Mouse (Mus musculus) ES-E14 (cell line): ENCODE measurements around the gene Camsap1. TPM values are rescaled to one million over a fixed set of nuclear protein-coding genes. Genes with fewer than 3 reads are reported as not detected.

ENCODE experiments used
- DNase-seq: peaks from one replicate; pipeline ENCODE4 v3.0.0-alpha.2; 2013; ENCODE audit warnings: low read depth, low spot score
- H3K27ac ChIP-seq: 2 replicates; pipeline ENCODE4 v1.5.1; 2012; ENCODE audit warnings: low read depth, mild to moderate bottlenecking, low read length, moderate library complexity, mixed read lengths; ENCODE audit not compliant: poor library complexity, insufficient read depth, severe bottlenecking
- H3K36me3 ChIP-seq: 2 replicates; pipeline ENCODE4 v1.6.1; 2012; ENCODE audit warnings: mild to moderate bottlenecking, low read length, moderate library complexity, mixed read lengths; ENCODE audit not compliant: control insufficient read depth, poor library complexity, insufficient read depth, severe bottlenecking
- H3K4me1 ChIP-seq, 2 experiments: fragments of 150-350 bp in 1 of 2; sonication (generic) in 1 of 2; 2 replicates each; pipeline ENCODE4 v1.6.1; 2012; ENCODE audit warnings: low read length in 2 of 2, mild to moderate bottlenecking in 1 of 2, mixed read lengths in 1 of 2; ENCODE audit not compliant: control insufficient read depth in 2 of 2, insufficient read depth in 2 of 2, poor library complexity in 1 of 2
- H3K4me3 ChIP-seq, 2 experiments: fragments of 150-350 bp in 1 of 2; sonication (generic) in 1 of 2; 2 replicates each; pipeline ENCODE4 v1.5.1; 2012; ENCODE audit warnings: low read length in 2 of 2, low read depth in 1 of 2, mild to moderate bottlenecking in 1 of 2, mixed read lengths in 1 of 2; ENCODE audit not compliant: insufficient read depth in 1 of 2, poor library complexity in 1 of 2, severe bottlenecking in 1 of 2
- H3K9ac ChIP-seq: 2 replicates; pipeline ENCODE4 v1.6.1; 2012; ENCODE audit warnings: low read depth, mild to moderate bottlenecking, low read length, mixed read lengths; ENCODE audit not compliant: poor library complexity, insufficient read depth, severe bottlenecking
- H3K9me3 ChIP-seq: fragments of 150-350 bp; sonication (generic); 2 replicates; pipeline ENCODE4 v1.6.1; 2012; ENCODE audit warnings: low read depth, mild to moderate bottlenecking, low read length; ENCODE audit not compliant: control insufficient read depth, insufficient read depth
- CHD2 ChIP-seq: IDR thresholded peaks from 2 replicates; pipeline ENCODE4 v1.6.1; 2014; ENCODE audit warnings: mild to moderate bottlenecking, low read depth, low read length, inconsistent platforms
- HCFC1 ChIP-seq: IDR thresholded peaks from 2 replicates; pipeline ENCODE4 v1.6.1; 2012; ENCODE audit warnings: low read length, inconsistent platforms, borderline replicate concordance; ENCODE audit not compliant: insufficient read depth
- MAFK ChIP-seq: IDR thresholded peaks from 2 replicates; pipeline ENCODE4 v1.6.1; 2014; ENCODE audit warnings: mild to moderate bottlenecking, low read depth, low read length, inconsistent platforms; ENCODE audit not compliant: insufficient read depth
- ZC3H11A ChIP-seq: IDR thresholded peaks from 2 replicates; pipeline ENCODE4 v1.6.1; 2012; ENCODE audit warnings: low read depth, mild to moderate bottlenecking, inconsistent platforms, low read length, borderline replicate concordance
- ZNF384 ChIP-seq: IDR thresholded peaks from 2 replicates; pipeline ENCODE4 v1.6.1; 2012; ENCODE audit warnings: low read depth, low read length, inconsistent platforms
- in situ Hi-C, 2 experiments: fragments of 600-800 bp; cut with MboI; formaldehyde crosslinking; loops; one replicate each; pipeline ENCODE4 v1.15.1; 2025; ENCODE audit warnings: low sequenced_read_pairs in 2 of 2, inconsistent platforms in 1 of 2; ENCODE audit not compliant: unreplicated experiment in 2 of 2
- total RNA-seq: library from RNA; depleted of rRNA; stranded (reverse); fragments of 300-350 nt; gene quantifications from 2 replicates; pipeline ENCODE4 v1.2.3, GENCODE M21; 2012

Camsap1 gene
- total RNA-seq, 1 experiment: 39.7 TPM

- H3K4me1 ChIP-seq: no peaks in the 10 kb centered on the region
- H3K36me3 ChIP-seq: no peaks in the 10 kb centered on the region
- in situ Hi-C loops: no loop called here
- no peaks in the 10 kb centered on the region for H3K9me3 ChIP-seq
- DNase-seq: no peak
- H3K9ac ChIP-seq: no peak overlapping the region
- TF ChIP-seq MAFK (no peak), ZC3H11A (no peak), CHD2 (no peak), ZNF384 (no peak), HCFC1 (no peak)
- H3K27ac ChIP-seq: no peak overlapping the region
- H3K4me3 ChIP-seq: no peak overlapping the region
Observed at GRCm38 (mm10) chr2:25888144-25888543, 94.9 kb downstream of the Camsap1 start.

- no peak for TF ChIP-seq CHD2
- no peak for TF ChIP-seq ZNF384
- TF ChIP-seq ZC3H11A: no peak
- no peak for TF ChIP-seq HCFC1
- TF ChIP-seq MAFK: no peak
- in situ Hi-C loops: no loop called here
- no peaks in the 10 kb centered on the region for H3K36me3 ChIP-seq
- no peaks in the 10 kb centered on the region for H3K9me3 ChIP-seq
- no peak for DNase-seq
- H3K4me3 ChIP-seq: no peak overlapping the region
- H3K27ac ChIP-seq: no peak overlapping the region
- H3K4me1 ChIP-seq: no peaks in the 10 kb centered on the region
- no peak overlapping the region for H3K9ac ChIP-seq
Observed at GRCm38 (mm10) chr2:25887226-25887625, 95.9 kb downstream of the Camsap1 start.

DNA sequence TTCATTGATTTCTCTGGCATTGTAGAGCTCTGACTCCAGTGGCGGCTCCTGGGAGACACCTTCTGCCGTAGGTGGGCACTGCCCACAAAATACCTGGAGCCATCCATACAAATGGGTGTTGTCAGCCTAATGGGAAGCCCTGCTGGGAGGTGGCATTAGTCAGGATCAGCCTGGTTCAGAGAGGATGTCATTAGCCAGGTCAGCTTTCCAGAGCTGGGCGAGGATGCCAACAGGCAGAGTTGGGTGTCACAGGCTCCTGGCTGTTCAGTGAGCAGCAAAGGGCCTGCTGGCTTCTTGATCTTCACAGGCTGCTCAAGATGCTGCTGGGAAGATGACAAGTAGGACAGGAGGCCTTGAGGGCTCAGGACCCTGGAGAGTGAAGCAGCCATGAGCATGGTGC lies 98.3 kb downstream of the Camsap1 start:
- TF ChIP-seq HCFC1 (no peak), ZC3H11A (no peak), MAFK (no peak), CHD2 (no peak), ZNF384 (no peak)

GRCm38 (mm10) chr2:25882276-25882675 lies 100.8 kb downstream of the Camsap1 start:
- Histone ChIP-seq H3K36me3 (no peaks in the 10 kb centered on the region), H3K4me3 (no peak overlapping the region), H3K4me1 (peaks cover 0 to 3% of the 10 kb centered on the region in 2 experiments; a peak in 1 of 4 replicates), H3K9ac (no peak overlapping the region), H3K9me3 (no peaks in the 10 kb centered on the region), H3K27ac (no peak overlapping the region)
- TF ChIP-seq MAFK (no peak), ZNF384 (no peak), ZC3H11A (no peak), CHD2 (no peak), HCFC1 (no peak)
- DNase-seq: no peak
- in situ Hi-C loops: no loop called here

More for the DNA sequence above, 98.3 kb downstream of the Camsap1 start:
- no peaks in the 10 kb centered on the region for H3K9me3 ChIP-seq
- no peak overlapping the region for H3K9ac ChIP-seq
- no peak for DNase-seq
- no peak overlapping the region for H3K27ac ChIP-seq
- in situ Hi-C loops: no loop called here
- H3K4me3 ChIP-seq: no peak overlapping the region
- no peaks in the 10 kb centered on the region for H3K4me1 ChIP-seq
- no peaks in the 10 kb centered on the region for H3K36me3 ChIP-seq

- Histone ChIP-seq H3K9me3 (no peaks in the 10 kb centered on the region), H3K4me3 (no peak overlapping the region), H3K36me3 (no peaks in the 10 kb centered on the region), H3K27ac (no peak overlapping the region), H3K9ac (no peak overlapping the region), H3K4me1 (peaks cover 0 to 4% of the 10 kb centered on the region in 2 experiments; a peak in 1 of 4 replicates)
- in situ Hi-C loops: no loop called here
- no peak for DNase-seq
- TF ChIP-seq CHD2: no peak
- TF ChIP-seq HCFC1: no peak
Observed at GRCm38 (mm10) chr2:25879061-25879460, 104.0 kb downstream of the Camsap1 start.
